Mouse (Mus musculus) limb, embryonic 13.5 days (tissue): ENCODE measurements around the gene Ube4b. TPM values are rescaled to one million over a fixed set of nuclear protein-coding genes. Genes with fewer than 3 reads are reported as not detected.
A peak's percentile ranks its signal among the peaks of the same experiment; 100 is the strongest.

ENCODE experiments used
- ATAC-seq: fragments of 200-750 bp; cut with Nextera tagmentation; 2 replicates; pipeline ENCODE4 v1.8.0; 2017; ENCODE audit warnings: low read depth, moderate number of reproducible peaks, moderate TSS enrichment; ENCODE audit not compliant: low FRiP score
- H3K27ac ChIP-seq: fragments of 300-500 bp; sonication (generic); 2 replicates; pipeline ENCODE4 v1.5.1; 2015; ENCODE audit warnings: inconsistent platforms, mild to moderate bottlenecking, moderate library complexity
- H3K27me3 ChIP-seq: fragments of 300-500 bp; sonication (generic); 2 replicates; pipeline ENCODE4 v1.6.1; 2015; ENCODE audit warnings: mild to moderate bottlenecking, inconsistent platforms
- H3K36me3 ChIP-seq: fragments of 300-500 bp; sonication (generic); 2 replicates; pipeline ENCODE4 v1.6.1; 2015; ENCODE audit warnings: inconsistent platforms, mild to moderate bottlenecking, moderate library complexity
- H3K4me1 ChIP-seq: fragments of 300-500 bp; sonication (generic); 2 replicates; pipeline ENCODE4 v1.6.1; 2015; ENCODE audit warnings: inconsistent platforms
- H3K4me2 ChIP-seq: fragments of 300-500 bp; sonication (generic); replicated peaks from 2 replicates; pipeline ENCODE4 v1.6.1; 2015; ENCODE audit warnings: inconsistent platforms, mild to moderate bottlenecking, moderate library complexity
- H3K4me3 ChIP-seq: fragments of 300-500 bp; sonication (generic); 2 replicates; pipeline ENCODE4 v1.5.1; 2015; ENCODE audit warnings: moderate library complexity, mild to moderate bottlenecking, inconsistent platforms
- H3K9ac ChIP-seq: fragments of 300-500 bp; sonication (generic); 2 replicates; pipeline ENCODE4 v1.6.1; 2015; ENCODE audit warnings: mild to moderate bottlenecking, inconsistent platforms
- H3K9me3 ChIP-seq: fragments of 300-500 bp; sonication (generic); 2 replicates; pipeline ENCODE4 v1.6.1; 2016; ENCODE audit warnings: inconsistent platforms
- WGBS: fragments of 180-500 bp; shearing (Covaris S2); methylation state at CpG from one replicate; pipeline ENCODE4 v1.1.7; 2015; 5-methylcytosine and 5-hydroxymethylcytosine counted together
- polyA plus RNA-seq: library from polyadenylated mRNA; unstranded; fragments of >200 nt; fragmentation: Nextera tagmentation; extraction: Ambion mirVana; gene quantifications from 2 replicates; pipeline ENCODE4 v1.2.1, GENCODE M21; 2015

The Ube4b gene
- polyA plus RNA-seq, 1 experiment from 2014 or later = 53.9 TPM

GRCm38 (mm10) chr4:149381001-149381400 lies 45.5 kb downstream of the Ube4b start:
- no peak for ATAC-seq
- no peak overlapping the region for H3K4me2 ChIP-seq
- no peaks in the 10 kb centered on the region; the same call in 1 of the 2 replicates for H3K9me3 ChIP-seq
- H3K36me3 ChIP-seq = peaks cover 96% of the 10 kb centered on the region
- WGBS = 86% methylated on average over 7 of the region's 7 CpGs
- H3K9ac ChIP-seq = no peak overlapping the region
- no peak overlapping the region for H3K4me3 ChIP-seq
- H3K27ac ChIP-seq = peak overlapping the region; percentile 33; the same call in 1 of the 2 replicates
- H3K4me1 ChIP-seq = no peaks in the 10 kb centered on the region
- no peaks in the 10 kb centered on the region for H3K27me3 ChIP-seq

- WGBS = 91% methylated on average over 17 of the region's 17 CpGs
- no peak for ATAC-seq
- Histone ChIP-seq H3K9ac (no peak overlapping the region), H3K27me3 (no peaks in the 10 kb centered on the region), H3K4me1 (peaks cover 3% of the 10 kb centered on the region; the same call in 1 of the 2 replicates), H3K36me3 (peaks cover 96% of the 10 kb centered on the region), H3K9me3 (no peaks in the 10 kb centered on the region; the same call in 1 of the 2 replicates), H3K4me2 (no peak overlapping the region), H3K27ac (no peak overlapping the region), H3K4me3 (no peak overlapping the region)
These were observed 46.7 kb downstream of the Ube4b start for GRCm38 (mm10) chr4:149379881-149380280.

- H3K36me3 ChIP-seq = peaks cover 94% of the 10 kb centered on the region
These were observed 47.7 kb downstream of the Ube4b start for GRCm38 (mm10) chr4:149378819-149379218.

GRCm38 (mm10) chr4:149376034-149376433 lies 50.5 kb downstream of the Ube4b start:
- H3K4me2 ChIP-seq = no peak overlapping the region
- peaks cover 15% of the 10 kb centered on the region for H3K4me1 ChIP-seq
- H3K4me3 ChIP-seq = no peak overlapping the region
- H3K27me3 ChIP-seq = no peaks in the 10 kb centered on the region
- no peaks in the 10 kb centered on the region; the same call in 1 of the 2 replicates for H3K9me3 ChIP-seq
- no peak overlapping the region for H3K27ac ChIP-seq
- no peak for ATAC-seq
- peaks cover 96% of the 10 kb centered on the region for H3K36me3 ChIP-seq
- 93% methylated on average over 10 of the region's 10 CpGs for WGBS
- no peak overlapping the region for H3K9ac ChIP-seq

More at GRCm38 (mm10) chr4:149378819-149379218, 47.7 kb downstream of the Ube4b start:
- H3K27ac ChIP-seq = no peak overlapping the region
- no peak overlapping the region for H3K9ac ChIP-seq
- no peak overlapping the region for H3K4me3 ChIP-seq
- 88% methylated on average over 8 of the region's 8 CpGs for WGBS
- H3K4me1 ChIP-seq = peaks cover 13% of the 10 kb centered on the region
- no peak for ATAC-seq
- H3K4me2 ChIP-seq = no peak overlapping the region
- H3K27me3 ChIP-seq = no peaks in the 10 kb centered on the region
- H3K9me3 ChIP-seq = no peaks in the 10 kb centered on the region; the same call in 1 of the 2 replicates

- 54% methylated on average over 11 of the region's 11 CpGs for WGBS
- Histone ChIP-seq H3K9ac (no peak overlapping the region), H3K27me3 (no peaks in the 10 kb centered on the region), H3K4me1 (peaks cover 15% of the 10 kb centered on the region), H3K4me2 (no peak overlapping the region), H3K27ac (no peak overlapping the region; the same call in 1 of the 2 replicates), H3K4me3 (no peak overlapping the region), H3K9me3 (no peaks in the 10 kb centered on the region; the same call in 1 of the 2 replicates), H3K36me3 (peaks cover 94% of the 10 kb centered on the region)
- no peak for ATAC-seq
These were observed 51.9 kb downstream of the Ube4b start for GRCm38 (mm10) chr4:149374662-149375061.

DNA sequence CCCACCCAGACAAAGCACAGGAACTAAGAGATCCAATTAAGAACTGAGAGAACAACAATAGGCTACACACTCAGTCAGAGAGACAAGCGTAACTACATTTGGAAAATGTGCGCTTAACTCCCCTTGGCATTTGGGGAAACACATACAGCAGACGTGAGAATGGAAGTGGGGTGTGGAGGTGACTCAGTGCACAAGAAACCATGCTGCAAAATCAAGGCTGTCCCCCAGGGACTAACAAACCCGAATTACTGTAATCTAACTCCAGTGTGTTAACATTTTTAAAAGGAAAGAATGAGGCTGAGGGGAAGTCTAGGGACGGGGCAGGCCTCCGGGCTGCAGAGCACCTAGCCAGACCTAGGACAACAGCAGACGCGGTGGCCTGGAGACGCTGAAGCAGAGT lies 52.6 kb downstream of the Ube4b start:
- Histone ChIP-seq H3K4me1 (peaks cover 15% of the 10 kb centered on the region), H3K27me3 (no peaks in the 10 kb centered on the region), H3K4me2 (no peak overlapping the region), H3K9ac (peak overlapping the region; percentile 35; the same call in 1 of the 2 replicates), H3K4me3 (no peak overlapping the region), H3K27ac (peak overlapping the region; percentile 70), H3K36me3 (peaks cover 94% of the 10 kb centered on the region), H3K9me3 (no peaks in the 10 kb centered on the region; the same call in 1 of the 2 replicates)
- WGBS = 44% methylated on average over 9 of the region's 9 CpGs
- peak; percentile 69; the same call in 1 of the 2 replicates for ATAC-seq

DNA sequence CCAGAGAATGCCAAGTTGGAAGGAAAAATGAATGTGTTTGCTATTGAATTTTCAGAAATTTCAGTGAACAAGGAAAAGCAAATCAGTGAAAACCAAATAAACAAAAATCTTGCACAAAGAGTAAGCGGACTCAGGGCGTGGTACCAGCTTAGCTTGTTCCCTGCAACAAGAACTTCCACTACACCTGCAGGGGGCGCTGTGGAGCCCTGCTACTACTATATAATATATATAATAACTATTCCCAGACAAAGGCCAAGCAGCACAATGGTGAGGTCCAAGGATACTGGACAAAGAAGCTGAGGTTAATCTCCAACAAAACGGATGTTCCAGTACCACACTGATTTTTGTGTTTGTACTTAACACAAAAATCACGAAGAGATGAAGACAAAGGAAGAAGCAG lies 53.1 kb downstream of the Ube4b start:
- ATAC-seq = no peak
- H3K36me3 ChIP-seq = peaks cover 92% of the 10 kb centered on the region
- 69% methylated on average over 5 of the region's 5 CpGs for WGBS

GRCm38 (mm10) chr4:149365702-149366370 lies 60.7 kb downstream of the Ube4b start:
- 80% methylated on average over 12 of the region's 12 CpGs for WGBS
- Histone ChIP-seq H3K4me3 (no peak overlapping the region), H3K36me3 (peaks cover 92% of the 10 kb centered on the region), H3K27me3 (no peaks in the 10 kb centered on the region), H3K27ac (no peak overlapping the region), H3K9me3 (no peaks in the 10 kb centered on the region), H3K9ac (no peak overlapping the region), H3K4me1 (no peaks in the 10 kb centered on the region), H3K4me2 (no peak overlapping the region)
- ATAC-seq = no peak

More for the DNA sequence above, 53.1 kb downstream of the Ube4b start:
- Histone ChIP-seq H3K27ac (no peak overlapping the region), H3K9me3 (no peaks in the 10 kb centered on the region; the same call in 1 of the 2 replicates), H3K4me1 (peaks cover 15% of the 10 kb centered on the region), H3K27me3 (no peaks in the 10 kb centered on the region), H3K4me2 (no peak overlapping the region), H3K9ac (no peak overlapping the region), H3K4me3 (no peak overlapping the region)

GRCm38 (mm10) chr4:149364896-149365295 lies 61.7 kb downstream of the Ube4b start:
- H3K9ac ChIP-seq = no peak overlapping the region
- H3K9me3 ChIP-seq = no peaks in the 10 kb centered on the region
- 87% methylated on average over 5 of the region's 5 CpGs for WGBS
- H3K36me3 ChIP-seq = peaks cover 94% of the 10 kb centered on the region
- no peak for ATAC-seq
- H3K4me1 ChIP-seq = no peaks in the 10 kb centered on the region
- H3K27ac ChIP-seq = no peak overlapping the region; the same call in 1 of the 2 replicates
- H3K4me3 ChIP-seq = no peak overlapping the region
- H3K4me2 ChIP-seq = no peak overlapping the region
- no peaks in the 10 kb centered on the region for H3K27me3 ChIP-seq

GRCm38 (mm10) chr4:149361051-149361450 lies 65.5 kb downstream of the Ube4b start:
- H3K4me1 ChIP-seq = no peaks in the 10 kb centered on the region
- no peak overlapping the region for H3K4me3 ChIP-seq
- H3K4me2 ChIP-seq = no peak overlapping the region
- no peak for ATAC-seq
- no peaks in the 10 kb centered on the region for H3K9me3 ChIP-seq
- H3K36me3 ChIP-seq = peaks cover 96% of the 10 kb centered on the region
- WGBS = 83% methylated on average over 6 of the region's 6 CpGs
- no peak overlapping the region for H3K27ac ChIP-seq
- H3K27me3 ChIP-seq = no peaks in the 10 kb centered on the region
- no peak overlapping the region for H3K9ac ChIP-seq

- peaks cover 95% of the 10 kb centered on the region for H3K36me3 ChIP-seq
- no peak for ATAC-seq
- 90% methylated on average over 5 of the region's 5 CpGs for WGBS
These were observed 65.9 kb downstream of the Ube4b start for GRCm38 (mm10) chr4:149360647-149361046.

GRCm38 (mm10) chr4:149357982-149358381 lies 68.6 kb downstream of the Ube4b start:
- no peak for ATAC-seq
- Histone ChIP-seq H3K9me3 (no peaks in the 10 kb centered on the region), H3K4me1 (no peaks in the 10 kb centered on the region), H3K4me2 (no peak overlapping the region), H3K4me3 (no peak overlapping the region), H3K27me3 (no peaks in the 10 kb centered on the region), H3K36me3 (peaks cover 96% of the 10 kb centered on the region), H3K27ac (no peak overlapping the region), H3K9ac (no peak overlapping the region)
- WGBS = 95% methylated on average over 5 of the region's 5 CpGs

More at GRCm38 (mm10) chr4:149360647-149361046, 65.9 kb downstream of the Ube4b start:
- H3K4me1 ChIP-seq = no peaks in the 10 kb centered on the region
- H3K27me3 ChIP-seq = no peaks in the 10 kb centered on the region
- H3K9ac ChIP-seq = no peak overlapping the region
- no peak overlapping the region for H3K27ac ChIP-seq
- no peak overlapping the region for H3K4me3 ChIP-seq
- H3K4me2 ChIP-seq = no peak overlapping the region
- no peaks in the 10 kb centered on the region for H3K9me3 ChIP-seq
